Mouse (Mus musculus): ENCODE measurements around the gene Gm20388. TPM values are rescaled to one million over a fixed set of nuclear protein-coding genes. Genes with fewer than 3 reads are reported as not detected.

Gene Gm20388
- polyA plus RNA-seq, 1 experiment, result 28.1 TPM

DNA sequence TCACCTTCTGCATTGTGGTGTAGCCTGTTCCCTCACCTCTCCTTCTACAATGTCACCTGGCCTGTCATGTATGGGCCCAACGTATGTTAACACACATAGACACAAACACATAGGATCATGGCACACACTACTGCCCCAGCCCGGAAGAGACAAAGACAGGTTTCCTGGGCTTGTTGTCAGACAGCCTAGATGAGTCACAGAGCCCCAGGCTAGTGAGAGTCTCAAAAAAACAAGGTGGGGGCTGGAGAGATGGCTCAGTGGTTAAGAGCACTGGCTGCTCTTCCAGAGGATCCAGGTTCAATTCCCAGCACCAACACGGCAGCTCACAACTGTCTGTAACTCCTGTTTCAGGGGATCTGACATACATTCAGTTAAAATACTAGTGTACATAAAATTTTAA lies 2967.6 kb downstream of the Gm20388 start:
- Histone ChIP-seq H3K4me1 (ENCODE audit: control insufficient read depth, insufficient read depth, low read length) (no peaks in the 10 kb centered on the region), H3K9me3 (replicated peaks; ENCODE audit: control insufficient read depth, insufficient read depth, low read length, poor library complexity, severe bottlenecking) (no peaks in the 10 kb centered on the region), H3K36me3 (ENCODE audit: control insufficient read depth, insufficient read depth, low read length, poor library complexity, severe bottlenecking) (peaks cover 10% of the 10 kb centered on the region), H3K27me3 (ENCODE audit: control insufficient read depth, insufficient read depth, low read length, poor library complexity, severe bottlenecking) (no peaks in the 10 kb centered on the region), H3K4me3 (ENCODE audit: low read depth, low read length) (no peak overlapping the region), H3K27ac (ENCODE audit: insufficient read depth, low read length) (0 out of 2 replicates have a peak overlapping the region, but pooled peaks have one; percentile 18), H3K9ac (ENCODE audit: low read depth, poor library complexity, severe bottlenecking) (no peak overlapping the region)
- TF ChIP-seq EP300 (IDR thresholded peaks at IDR 0.05; ENCODE audit: insufficient read depth, low read depth, low read length) (no peak), CTCF (IDR thresholded peaks at IDR 0.05; ENCODE audit: low read depth, low read length) (no peak), POLR2A (IDR thresholded peaks at IDR 0.05; ENCODE audit: insufficient read depth, low read length) (no peak)

DNA sequence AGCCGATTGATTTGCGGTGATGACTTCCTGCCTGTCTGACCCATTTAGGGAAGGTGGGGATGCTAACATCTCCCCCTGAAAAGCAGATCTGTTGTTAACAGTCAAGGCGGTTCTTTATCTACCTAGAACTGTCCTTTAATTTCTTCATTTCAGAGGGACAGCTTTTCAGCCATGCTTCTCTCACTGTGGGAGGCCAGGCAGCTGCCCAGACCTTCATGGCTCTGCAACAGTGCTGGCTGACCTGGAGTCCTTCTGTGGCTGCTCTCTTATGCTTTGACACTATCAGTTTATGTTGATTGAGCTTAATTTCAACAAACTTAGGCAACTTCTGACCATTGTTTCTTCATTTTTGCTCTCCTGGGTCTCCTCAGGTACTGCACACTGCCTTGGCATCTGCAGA lies 2969.7 kb downstream of the Gm20388 start:
- Histone ChIP-seq H3K9ac (ENCODE audit: low read depth, poor library complexity, severe bottlenecking) (no peak overlapping the region), H3K4me3 (ENCODE audit: low read depth, low read length) (no peak overlapping the region), H3K9me3 (replicated peaks; ENCODE audit: control insufficient read depth, insufficient read depth, low read length, poor library complexity, severe bottlenecking) (no peaks in the 10 kb centered on the region), H3K36me3 (ENCODE audit: control insufficient read depth, insufficient read depth, low read length, poor library complexity, severe bottlenecking) (peaks cover 30% of the 10 kb centered on the region), H3K4me1 (ENCODE audit: control insufficient read depth, insufficient read depth, low read length) (no peaks in the 10 kb centered on the region), H3K27ac (ENCODE audit: insufficient read depth, low read length) (no peak overlapping the region), H3K27me3 (ENCODE audit: control insufficient read depth, insufficient read depth, low read length, poor library complexity, severe bottlenecking) (no peaks in the 10 kb centered on the region)
- TF ChIP-seq CTCF (IDR thresholded peaks at IDR 0.05; ENCODE audit: low read depth, low read length), result no peak
- no peak for TF ChIP-seq POLR2A (IDR thresholded peaks at IDR 0.05; ENCODE audit: insufficient read depth, low read length)
- TF ChIP-seq EP300 (IDR thresholded peaks at IDR 0.05; ENCODE audit: insufficient read depth, low read depth, low read length), result no peak

DNA sequence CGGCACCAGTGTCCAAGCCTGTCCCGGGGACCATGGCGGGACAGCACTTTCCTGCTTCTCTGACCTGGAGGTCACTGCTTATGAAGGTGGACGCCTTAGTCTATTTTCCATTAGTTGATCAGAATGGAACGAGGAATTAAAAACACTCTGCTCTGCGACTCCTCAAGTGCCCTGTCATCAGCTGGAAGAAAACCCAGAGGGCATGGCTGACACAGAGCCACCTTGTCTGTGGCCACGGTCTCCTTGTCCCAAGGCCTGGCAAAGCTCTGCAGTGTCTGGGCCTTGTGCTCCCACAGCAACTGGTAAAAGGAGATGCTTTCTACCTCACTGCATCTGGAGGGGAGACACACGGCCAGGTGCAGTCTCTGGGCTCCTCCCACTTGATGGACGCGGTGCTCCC lies 2973.0 kb downstream of the Gm20388 start:
- H3K27me3 ChIP-seq (ENCODE audit: control insufficient read depth, insufficient read depth, low read length, poor library complexity, severe bottlenecking), result no peaks in the 10 kb centered on the region
- H3K9ac ChIP-seq (ENCODE audit: low read depth, poor library complexity, severe bottlenecking), result no peak overlapping the region
- H3K4me3 ChIP-seq (ENCODE audit: low read depth, low read length), result no peak overlapping the region
- no peak for TF ChIP-seq POLR2A (IDR thresholded peaks at IDR 0.05; ENCODE audit: insufficient read depth, low read length)
- TF ChIP-seq CTCF (IDR thresholded peaks at IDR 0.05; ENCODE audit: low read depth, low read length), result no peak
- no peak for TF ChIP-seq EP300 (IDR thresholded peaks at IDR 0.05; ENCODE audit: insufficient read depth, low read depth, low read length)
- H3K4me1 ChIP-seq (ENCODE audit: control insufficient read depth, insufficient read depth, low read length), result no peaks in the 10 kb centered on the region
- no peak overlapping the region for H3K27ac ChIP-seq (ENCODE audit: insufficient read depth, low read length)
- H3K9me3 ChIP-seq (replicated peaks; ENCODE audit: control insufficient read depth, insufficient read depth, low read length, poor library complexity, severe bottlenecking), result no peaks in the 10 kb centered on the region
- H3K36me3 ChIP-seq (ENCODE audit: control insufficient read depth, insufficient read depth, low read length, poor library complexity, severe bottlenecking), result peaks cover 62% of the 10 kb centered on the region

- peak; percentile 44 for TF ChIP-seq CTCF (IDR thresholded peaks at IDR 0.05; ENCODE audit: low read depth, low read length)
- TF ChIP-seq POLR2A (IDR thresholded peaks at IDR 0.05; ENCODE audit: insufficient read depth, low read length), result no peak
- no peaks in the 10 kb centered on the region for H3K4me1 ChIP-seq (ENCODE audit: control insufficient read depth, insufficient read depth, low read length)
- H3K9ac ChIP-seq (ENCODE audit: low read depth, poor library complexity, severe bottlenecking), result no peak overlapping the region
- H3K4me3 ChIP-seq (ENCODE audit: low read depth, low read length), result no peak overlapping the region
- no peaks in the 10 kb centered on the region for H3K27me3 ChIP-seq (ENCODE audit: control insufficient read depth, insufficient read depth, low read length, poor library complexity, severe bottlenecking)
- no peaks in the 10 kb centered on the region for H3K9me3 ChIP-seq (replicated peaks; ENCODE audit: control insufficient read depth, insufficient read depth, low read length, poor library complexity, severe bottlenecking)
- H3K27ac ChIP-seq (ENCODE audit: insufficient read depth, low read length), result no peak overlapping the region
- H3K36me3 ChIP-seq (ENCODE audit: control insufficient read depth, insufficient read depth, low read length, poor library complexity, severe bottlenecking), result peaks cover 94% of the 10 kb centered on the region
These were observed 2980.8 kb downstream of the Gm20388 start for GRCm38 (mm10) chr8:122891440-122891839.

DNA sequence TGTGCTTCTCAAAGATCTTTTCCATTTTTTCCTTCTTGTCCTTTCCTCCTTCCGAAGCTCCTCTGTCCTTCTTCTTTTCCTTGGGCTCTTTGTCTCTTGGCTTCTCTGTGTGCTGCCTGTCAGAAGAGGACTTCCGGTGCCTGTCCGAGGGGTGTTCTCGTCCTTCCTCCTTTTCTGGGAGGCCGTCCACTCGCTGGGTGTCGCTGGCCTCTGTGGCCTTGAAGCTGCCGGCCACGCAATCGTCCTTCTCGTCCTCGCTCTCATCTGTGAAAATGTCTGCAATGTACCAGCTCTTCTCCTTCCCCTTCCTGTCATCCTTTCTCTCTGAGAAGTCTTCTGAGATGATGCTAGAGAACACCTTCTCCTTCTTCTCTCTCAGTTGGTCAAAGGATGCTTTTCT lies 2982.8 kb downstream of the Gm20388 start:
- no peaks in the 10 kb centered on the region for H3K9me3 ChIP-seq (replicated peaks; ENCODE audit: control insufficient read depth, insufficient read depth, low read length, poor library complexity, severe bottlenecking)
- H3K9ac ChIP-seq (ENCODE audit: low read depth, poor library complexity, severe bottlenecking), result no peak overlapping the region
- H3K27ac ChIP-seq (ENCODE audit: insufficient read depth, low read length), result no peak overlapping the region
- H3K4me3 ChIP-seq (ENCODE audit: low read depth, low read length), result no peak overlapping the region
- no peaks in the 10 kb centered on the region for H3K27me3 ChIP-seq (ENCODE audit: control insufficient read depth, insufficient read depth, low read length, poor library complexity, severe bottlenecking)
- no peaks in the 10 kb centered on the region for H3K4me1 ChIP-seq (ENCODE audit: control insufficient read depth, insufficient read depth, low read length)
- H3K36me3 ChIP-seq (ENCODE audit: control insufficient read depth, insufficient read depth, low read length, poor library complexity, severe bottlenecking), result peaks cover 94% of the 10 kb centered on the region
- TF ChIP-seq CTCF (IDR thresholded peaks at IDR 0.05; ENCODE audit: low read depth, low read length) (no peak), POLR2A (IDR thresholded peaks at IDR 0.05; ENCODE audit: insufficient read depth, low read length) (no peak), EP300 (IDR thresholded peaks at IDR 0.05; ENCODE audit: insufficient read depth, low read depth, low read length) (no peak)

DNA sequence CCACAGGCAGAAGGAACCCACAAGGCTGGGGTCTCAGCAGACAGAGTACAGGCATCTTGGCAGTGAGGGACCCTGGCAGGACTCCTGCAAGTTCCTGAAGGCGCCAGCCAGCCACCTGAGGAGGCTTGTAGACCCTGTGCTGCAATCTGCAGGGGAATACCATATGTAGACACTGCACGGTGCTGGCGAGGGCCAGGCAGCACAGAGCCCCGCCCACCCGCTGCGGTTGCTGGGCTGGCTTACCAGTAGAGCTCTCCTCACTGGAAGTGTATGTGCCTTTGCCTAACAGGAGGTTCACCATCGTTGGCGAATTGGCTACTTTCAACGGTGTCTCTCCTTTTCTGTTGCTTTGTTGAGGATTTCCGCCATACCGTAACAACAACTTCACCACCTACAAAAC lies 2985.7 kb downstream of the Gm20388 start:
- H3K9ac ChIP-seq (ENCODE audit: low read depth, poor library complexity, severe bottlenecking), result no peak overlapping the region
- H3K9me3 ChIP-seq (replicated peaks; ENCODE audit: control insufficient read depth, insufficient read depth, low read length, poor library complexity, severe bottlenecking), result no peaks in the 10 kb centered on the region
- no peak overlapping the region for H3K4me3 ChIP-seq (ENCODE audit: low read depth, low read length)
- no peaks in the 10 kb centered on the region for H3K27me3 ChIP-seq (ENCODE audit: control insufficient read depth, insufficient read depth, low read length, poor library complexity, severe bottlenecking)
- no peaks in the 10 kb centered on the region for H3K4me1 ChIP-seq (ENCODE audit: control insufficient read depth, insufficient read depth, low read length)
- TF ChIP-seq EP300 (IDR thresholded peaks at IDR 0.05; ENCODE audit: insufficient read depth, low read depth, low read length) (no peak), CTCF (IDR thresholded peaks at IDR 0.05; ENCODE audit: low read depth, low read length) (no peak)
- no peak overlapping the region for H3K27ac ChIP-seq (ENCODE audit: insufficient read depth, low read length)
- peaks cover 84% of the 10 kb centered on the region for H3K36me3 ChIP-seq (ENCODE audit: control insufficient read depth, insufficient read depth, low read length, poor library complexity, severe bottlenecking)

Measured in ES-Bruce4 (cell line).